Mouse (Mus musculus) R1 (cell line): ENCODE data around the gene Ccnyl1.
A peak's percentile ranks its signal among the peaks of the same experiment; 100 is the strongest.
"Not testable (repeated sequence)": the region's sequence is repeated elsewhere in the genome, so short reads cannot be mapped to it uniquely, and the experiment has no call there.

ENCODE experiments used
- DNase-seq: peaks from one replicate; pipeline ENCODE4 v3.0.0-alpha.2; 2018; ENCODE audit warnings: low read depth, low spot score

Gene Ccnyl1

DNA sequence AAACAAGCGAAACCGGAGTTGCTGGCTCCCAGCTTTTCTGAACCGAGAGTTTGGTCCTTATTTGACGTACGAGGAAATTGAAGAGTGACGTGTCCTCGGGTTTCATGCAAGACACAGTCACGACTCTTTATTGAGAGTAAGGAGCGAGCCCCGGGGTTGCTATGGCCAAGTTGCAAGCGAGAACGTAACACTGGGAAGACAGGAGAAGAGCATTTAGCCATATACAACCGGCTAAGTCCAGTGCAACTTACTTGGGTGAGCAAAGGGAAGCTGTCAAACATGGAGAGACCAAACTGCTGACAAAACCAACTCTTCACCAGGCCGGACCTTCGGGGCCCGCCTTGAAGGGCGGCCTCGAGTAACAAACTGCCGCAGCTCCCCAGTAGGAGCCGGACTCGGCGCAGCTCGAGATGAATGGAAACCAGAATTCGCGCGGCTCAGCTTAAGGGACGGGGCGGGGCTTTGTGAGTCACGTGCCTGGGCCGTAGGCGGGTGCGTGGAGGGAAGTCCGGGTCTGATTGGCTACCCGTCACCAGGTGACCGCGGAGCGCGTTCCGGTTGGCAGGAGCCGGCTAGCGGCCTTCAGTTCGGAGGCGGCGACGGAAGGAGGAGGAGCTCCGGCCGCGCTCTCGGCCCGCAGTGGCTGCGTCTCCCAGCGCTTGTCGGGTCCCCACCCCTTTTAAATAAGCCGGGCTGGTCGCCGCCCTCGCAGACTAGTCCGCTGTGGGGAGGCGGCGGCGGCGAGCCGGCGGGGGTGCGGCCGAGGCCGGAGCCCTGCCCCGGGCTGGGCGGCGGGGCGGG, at the start of gene Ccnyl1:
Ccnyl1 (plus strand) TSS at position 243 of the 801 bp plus-strand sequence.
- peak; percentile 98 for DNase-seq

DNA sequence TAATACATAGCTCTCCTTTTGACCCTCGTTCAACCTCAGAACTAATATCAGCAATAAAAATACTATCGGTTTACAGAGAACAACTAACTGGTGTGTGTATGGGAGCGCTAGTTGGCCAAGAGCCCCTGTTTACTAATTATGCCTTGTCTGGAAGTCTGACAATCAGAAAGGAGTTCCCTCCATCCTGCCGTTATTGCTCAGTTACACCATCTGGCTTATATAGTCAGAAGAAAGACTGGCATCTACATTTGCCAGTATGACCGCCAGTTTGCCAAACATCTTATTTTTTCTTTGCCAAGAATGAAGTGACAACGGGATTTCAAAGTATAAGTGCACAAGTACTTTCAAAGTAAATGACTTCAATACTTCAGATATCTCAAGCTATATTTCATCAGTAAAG, 49.2 kb upstream of the Ccnyl1 start:
- DNase-seq: no peak

GRCm38 (mm10) chr1:64642541-64642940, 47.7 kb upstream of the Ccnyl1 start:
- not testable (repeated sequence) for DNase-seq

DNA sequence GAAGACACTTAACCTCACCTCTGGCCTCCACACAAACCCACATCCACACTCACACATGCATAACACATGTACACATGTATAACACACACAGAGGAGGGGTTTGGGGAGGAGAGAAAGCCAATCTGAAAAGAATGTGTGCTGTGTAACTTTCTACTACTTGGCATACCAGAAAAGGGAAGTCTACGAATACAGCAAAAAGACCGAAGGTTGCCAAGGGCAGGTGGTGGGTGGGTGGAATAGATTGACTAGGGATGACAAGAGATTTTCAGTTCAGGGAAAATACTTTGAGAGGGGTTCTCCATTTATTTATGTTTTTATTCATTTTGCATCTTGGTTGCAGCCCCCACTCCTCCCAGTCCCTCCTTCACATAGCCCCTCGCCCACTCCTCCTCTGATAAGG, 45.7 kb upstream of the Ccnyl1 start:
- DNase-seq: no peak

DNA sequence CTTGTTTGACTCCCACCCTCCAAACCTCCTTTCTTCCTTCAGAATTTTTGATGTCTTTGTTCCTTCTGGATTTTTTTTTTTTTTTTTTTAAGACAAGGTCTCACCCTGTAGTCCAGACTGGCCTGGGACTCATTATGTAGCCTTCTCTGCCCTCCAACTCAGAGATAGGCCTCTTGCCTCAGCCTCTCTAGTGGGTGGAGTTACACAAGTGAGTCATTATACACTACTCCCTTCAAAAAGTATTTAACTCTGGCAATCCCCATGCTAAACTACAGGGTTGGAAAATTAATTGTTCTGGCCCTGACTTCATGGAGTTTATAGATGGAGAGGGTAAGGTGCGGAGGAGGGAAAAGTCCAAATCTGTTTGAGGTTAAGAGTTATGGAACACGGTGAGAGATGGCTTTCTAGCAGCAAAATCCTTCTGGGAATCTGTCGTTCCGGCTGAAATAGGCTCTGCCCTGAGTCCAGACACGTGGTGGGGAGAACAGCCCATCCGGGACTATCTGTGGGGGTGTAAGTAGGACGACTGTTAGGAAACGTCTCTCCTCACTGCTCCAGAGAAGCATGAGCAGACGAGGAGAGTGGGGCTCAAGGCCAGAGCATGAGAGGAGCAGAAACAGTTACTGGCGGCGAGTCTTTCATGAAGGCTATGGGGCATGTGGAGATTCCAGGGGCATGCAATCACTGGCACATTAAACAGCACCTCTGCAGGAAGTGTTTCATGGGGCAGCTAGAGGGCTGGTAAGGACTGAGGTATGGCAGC, 40.7 kb upstream of the Ccnyl1 start:
- no peak for DNase-seq

- no peak for DNase-seq
Measured at GRCm38 (mm10) chr1:64653701-64654100, 36.6 kb upstream of the Ccnyl1 start.

DNA sequence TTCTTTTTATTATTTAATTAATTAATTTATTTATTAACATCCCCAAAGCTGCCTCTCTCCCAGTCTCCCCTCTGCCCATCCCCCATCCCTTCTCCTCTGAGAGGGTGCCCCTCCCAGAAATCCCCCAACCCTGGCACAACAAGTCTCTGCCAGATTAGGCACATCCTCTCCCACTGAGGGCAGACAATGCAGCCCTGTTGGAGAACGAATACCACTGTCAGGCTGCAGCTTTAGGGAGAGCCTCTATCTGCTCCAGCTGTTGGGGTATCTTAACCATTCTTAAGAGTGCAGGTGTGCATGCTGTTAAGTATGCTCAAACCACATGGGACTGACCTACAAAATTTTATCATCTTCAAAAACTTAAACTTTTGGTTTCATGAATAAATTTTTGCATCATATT, 34.8 kb upstream of the Ccnyl1 start:
- DNase-seq: peak; percentile 92

- peak; percentile 17 for DNase-seq
Measured at GRCm38 (mm10) chr1:64656423-64657129, 33.7 kb upstream of the Ccnyl1 start.

- DNase-seq: no peak
Measured at GRCm38 (mm10) chr1:64658876-64659275, 31.4 kb upstream of the Ccnyl1 start.

DNA sequence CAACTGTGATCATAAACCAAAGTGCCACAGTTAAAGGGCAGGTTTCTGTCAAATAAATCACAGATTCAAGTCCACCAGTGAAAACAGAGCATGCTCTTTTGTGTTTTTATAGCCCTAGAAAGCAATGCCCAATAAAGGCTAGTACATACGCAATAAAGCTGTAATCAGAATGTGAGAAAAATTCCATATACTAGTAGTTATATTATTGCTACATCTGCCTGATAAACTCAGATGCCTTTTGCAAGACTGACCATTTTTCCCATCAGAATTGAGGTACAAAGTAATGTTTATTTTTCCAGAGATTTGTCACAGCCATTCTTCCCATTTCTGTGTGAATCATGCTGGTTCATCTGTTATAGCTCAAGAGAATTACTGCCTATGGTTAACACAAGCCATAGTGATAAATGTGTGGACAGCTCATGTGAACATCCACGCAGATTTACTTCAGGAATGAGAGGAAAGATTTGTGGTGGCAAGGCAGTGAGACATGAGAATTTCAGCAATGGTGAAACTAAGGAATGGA, 23.1 kb upstream of the Ccnyl1 start:
- DNase-seq: no peak

DNA sequence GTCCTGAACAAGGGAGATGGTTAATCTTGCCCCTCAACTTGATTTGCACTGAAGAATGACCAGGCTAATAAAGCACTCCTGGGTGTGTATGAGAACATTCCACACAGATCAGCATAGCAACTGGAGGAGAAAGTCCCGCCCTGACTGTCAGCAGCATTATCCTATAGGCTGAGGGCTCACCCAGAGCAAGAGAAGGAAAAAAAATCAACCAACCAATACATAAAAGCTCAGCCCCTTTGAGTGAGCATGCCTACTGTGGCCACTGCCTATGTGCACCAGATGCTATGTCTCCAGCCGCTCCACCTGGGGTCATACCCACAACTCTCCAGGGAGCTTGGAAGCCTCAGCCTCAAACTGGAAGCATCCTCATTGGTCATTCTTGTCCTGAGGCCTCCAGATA, 20.8 kb upstream of the Ccnyl1 start:
- DNase-seq: peak; percentile 60

DNA sequence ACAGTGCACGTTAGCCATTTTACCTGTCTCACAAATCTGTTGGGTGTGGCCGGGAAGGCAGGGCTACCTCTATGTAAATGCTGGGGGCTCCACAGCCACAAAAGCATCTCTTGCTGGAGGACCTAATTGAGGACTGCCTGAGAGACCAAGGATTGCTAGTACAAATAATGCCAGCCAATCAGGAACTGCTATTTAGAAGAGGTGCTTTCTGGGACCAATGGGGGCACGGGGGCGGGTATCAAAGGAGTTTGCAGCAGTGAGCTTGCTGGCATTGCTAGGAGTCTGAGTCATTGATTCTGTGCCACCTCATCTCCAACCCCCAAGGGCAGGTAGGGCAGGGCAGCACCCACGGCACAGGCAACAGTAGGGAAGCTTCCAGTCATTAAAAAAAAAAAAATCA, 16.3 kb upstream of the Ccnyl1 start:
- DNase-seq: peak; percentile 76

DNA sequence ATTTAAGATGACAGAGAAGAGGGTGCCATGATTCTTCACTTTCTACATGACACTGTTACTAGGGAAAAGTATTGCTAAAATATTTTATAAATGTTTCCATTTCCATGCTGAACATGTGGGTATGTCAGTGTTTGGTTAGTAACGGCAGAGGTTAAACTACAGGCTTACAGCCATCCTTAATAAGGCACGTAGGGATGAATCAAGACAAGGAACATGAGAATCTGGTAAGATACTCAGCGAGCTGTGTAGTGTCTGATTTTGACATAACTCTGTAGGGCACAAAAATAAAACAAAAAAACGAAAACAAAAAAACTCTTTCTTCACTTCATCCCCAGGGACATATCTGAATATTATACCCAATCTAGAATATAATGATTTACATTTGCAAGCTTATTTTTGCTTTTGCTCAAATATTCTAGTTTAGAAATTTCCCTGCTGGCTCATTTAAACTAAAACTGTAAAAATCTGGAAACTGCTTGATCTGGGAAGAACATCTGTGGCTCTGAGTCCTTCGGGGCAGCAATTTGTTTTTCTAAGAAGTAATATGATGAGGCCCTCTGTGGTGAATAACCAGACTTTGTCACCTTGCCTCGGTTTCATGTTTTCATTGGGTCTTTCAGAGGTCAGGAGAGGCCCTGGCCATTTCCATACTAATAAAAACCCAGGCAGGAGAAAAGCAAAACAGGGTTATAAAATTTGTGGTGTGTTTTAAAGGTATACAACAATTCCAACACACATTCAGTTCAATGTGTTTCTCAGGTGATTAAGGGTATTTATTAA, 14.0 kb upstream of the Ccnyl1 start:
- DNase-seq: no peak

DNA sequence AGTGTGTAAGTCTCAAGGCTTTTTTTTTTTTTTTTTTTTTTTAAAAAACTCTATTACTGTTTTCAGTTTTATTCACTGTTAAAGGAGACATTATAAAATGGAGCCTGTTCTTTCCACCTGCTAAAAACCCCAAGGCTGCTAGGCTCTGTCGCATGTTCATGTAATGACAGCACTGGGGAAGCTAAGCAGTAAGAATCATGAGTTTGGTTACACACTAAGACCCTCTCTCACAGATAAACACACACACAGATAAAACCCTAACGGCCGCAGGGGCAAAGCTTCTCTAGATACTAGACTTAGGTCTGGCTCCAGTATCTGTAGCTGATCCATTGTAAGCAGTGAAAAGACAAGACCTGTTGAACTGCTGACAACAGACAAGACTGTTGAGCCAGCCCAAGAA, 8.8 kb upstream of the Ccnyl1 start:
- no peak for DNase-seq

DNA sequence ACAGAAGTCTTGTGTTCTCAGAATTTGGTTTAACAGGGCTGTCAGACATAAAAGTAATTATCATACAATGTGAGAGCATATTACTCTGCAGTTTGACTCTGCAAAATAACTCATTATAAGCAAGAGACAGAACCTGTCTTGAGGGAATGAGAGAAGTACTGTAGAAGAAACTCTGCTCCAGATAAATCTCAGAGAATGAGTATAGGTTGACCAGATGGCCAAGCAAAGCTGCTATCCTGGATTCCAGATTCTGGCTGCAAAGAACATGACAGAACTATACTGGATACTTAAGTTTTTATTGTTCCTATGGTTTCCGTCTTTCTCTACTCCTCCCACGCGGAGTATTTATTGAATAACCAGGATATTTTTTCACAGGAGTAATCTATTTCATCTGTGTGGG, 7.2 kb upstream of the Ccnyl1 start:
- DNase-seq: no peak

- no peak for DNase-seq
Measured at GRCm38 (mm10) chr1:64684440-64684839, 5.8 kb upstream of the Ccnyl1 start.

- DNase-seq: no peak
Measured at GRCm38 (mm10) chr1:64688046-64688445, 2.2 kb upstream of the Ccnyl1 start.

DNA sequence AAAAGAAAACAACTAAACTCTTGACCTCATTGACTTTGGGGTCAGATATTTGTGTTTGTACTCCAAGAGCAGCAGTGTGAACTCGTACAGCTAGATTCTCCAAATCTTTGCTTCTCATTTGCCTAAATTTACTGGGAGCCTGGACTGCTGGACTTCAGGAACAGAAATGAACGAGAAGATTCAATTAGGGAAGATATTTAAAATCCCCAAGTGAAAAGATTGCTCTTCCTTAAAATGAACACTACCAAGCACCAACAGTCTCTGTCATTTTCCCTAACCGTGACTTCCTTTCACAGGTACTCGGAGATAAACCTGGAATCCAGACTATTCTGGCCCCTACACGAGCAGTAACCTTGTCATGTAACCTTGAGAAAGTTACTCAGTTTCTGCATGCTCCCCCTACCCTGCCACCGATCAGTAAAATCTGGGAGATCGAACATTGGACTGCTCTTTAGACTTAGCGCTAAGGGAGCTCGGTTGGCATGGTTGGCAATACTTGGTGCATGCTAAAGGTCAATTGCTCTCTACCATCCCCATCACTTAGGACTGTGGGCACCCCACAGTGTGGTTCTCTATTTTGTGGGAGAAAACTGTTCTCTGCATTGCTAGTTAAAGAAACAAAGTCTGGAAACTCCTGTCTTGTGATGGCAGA, 568 bp upstream of the Ccnyl1 start:
- peak; percentile 16 for DNase-seq

DNA sequence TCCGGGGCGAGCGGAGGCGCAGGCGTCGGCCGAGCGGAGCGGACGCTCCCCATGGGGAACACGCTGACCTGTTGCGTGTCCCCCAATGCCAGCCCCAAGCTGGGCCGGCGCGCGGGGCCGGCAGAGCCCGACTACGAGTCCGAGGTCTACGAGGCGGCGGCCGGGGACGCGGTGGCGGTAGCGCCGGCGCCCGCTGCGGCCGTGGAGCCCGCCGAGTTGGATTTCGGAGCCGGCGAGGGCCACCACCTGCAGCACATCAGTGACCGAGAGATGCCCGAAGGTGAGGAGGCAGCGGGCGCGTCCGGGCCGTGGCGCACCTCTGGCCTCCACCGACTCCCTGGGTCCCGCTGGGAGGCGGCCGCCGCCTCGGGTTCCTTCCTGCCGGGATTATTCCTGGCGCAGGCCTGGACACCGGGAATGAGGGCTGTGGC, 881 bp downstream of the Ccnyl1 start:
- peak; percentile 39 for DNase-seq

- peak; percentile 41 for DNase-seq
Measured at GRCm38 (mm10) chr1:64691581-64691980, 1.3 kb downstream of the Ccnyl1 start.

GRCm38 (mm10) chr1:64695156-64695555, 4.9 kb downstream of the Ccnyl1 start:
- DNase-seq: peak; percentile 65
